Mouse (Mus musculus): Measurements from ENCODE around the gene Hnrnpu.

The Hnrnpu gene

GRCm38 (mm10) chr1:178340213-178340612 is 2.6 kb upstream of the Hnrnpu start:
- DNase-seq: no peak

GRCm38 (mm10) chr1:178338318-178338641 is 683 bp upstream of the Hnrnpu start:
- no peak for DNase-seq

DNA sequence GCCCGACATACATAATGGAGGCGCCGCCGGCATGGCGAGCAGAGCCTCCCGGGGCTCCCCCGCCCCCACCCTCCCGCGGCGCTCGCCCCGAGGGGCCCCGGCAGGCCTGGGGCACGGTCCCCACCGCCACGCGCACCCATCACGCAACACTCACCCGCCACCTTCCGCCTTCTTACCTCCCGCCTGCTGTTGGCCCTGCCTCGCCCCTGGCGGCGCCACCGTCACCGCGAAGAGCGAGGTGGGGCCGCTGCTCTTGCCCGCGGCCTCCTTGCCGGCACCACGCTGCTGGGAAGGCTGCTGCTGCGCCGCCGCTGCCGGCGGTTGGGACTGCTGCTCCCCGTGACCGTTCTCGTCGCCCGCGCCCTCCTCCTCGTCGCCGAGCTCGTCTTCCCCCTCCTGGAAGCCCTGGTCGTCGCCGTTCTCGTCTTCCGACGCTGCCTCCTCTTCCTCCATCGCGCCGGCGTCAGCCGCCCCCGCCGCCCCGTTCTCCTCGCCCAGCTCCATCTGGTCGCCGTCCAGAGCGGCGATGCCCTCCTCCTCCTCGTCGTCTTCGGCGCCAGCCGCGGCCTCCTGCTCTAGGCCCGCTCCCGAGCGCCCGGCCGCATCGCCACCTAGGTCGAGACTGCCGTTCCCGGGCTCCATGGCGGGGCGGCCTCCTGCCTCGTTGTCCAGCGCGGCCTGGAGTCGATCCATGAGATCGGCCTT is 668 bp downstream of the Hnrnpu start:
- DNase-seq: peak; percentile 69

DNA sequence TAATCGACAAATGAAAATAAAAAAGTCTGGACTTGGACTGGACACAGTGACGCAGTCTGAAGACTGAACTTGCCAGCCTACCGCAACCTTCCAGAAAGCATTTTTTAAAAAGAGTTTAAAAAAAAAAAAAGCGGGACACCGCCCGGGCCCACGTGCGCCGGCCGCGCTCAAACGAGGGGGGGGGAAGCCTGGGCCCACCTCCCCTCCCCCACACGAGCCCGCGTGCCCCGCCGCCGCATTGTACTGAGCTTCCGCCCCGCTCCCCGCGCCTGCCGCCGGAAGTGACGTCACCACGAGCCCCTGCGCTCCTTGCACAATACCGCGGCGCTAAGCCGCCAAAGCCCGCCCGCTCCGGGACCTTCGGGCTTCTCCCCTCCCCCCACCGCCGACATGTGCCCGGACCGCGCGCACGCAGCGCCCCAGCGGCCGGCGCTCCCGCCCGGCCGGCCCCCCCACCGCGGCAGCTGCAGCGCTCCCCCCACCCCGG is 1.3 kb downstream of the Hnrnpu start:
- peak; percentile 94 for DNase-seq

GRCm38 (mm10) chr1:178335860-178336261 is 1.7 kb downstream of the Hnrnpu start:
- DNase-seq: no peak

DNA sequence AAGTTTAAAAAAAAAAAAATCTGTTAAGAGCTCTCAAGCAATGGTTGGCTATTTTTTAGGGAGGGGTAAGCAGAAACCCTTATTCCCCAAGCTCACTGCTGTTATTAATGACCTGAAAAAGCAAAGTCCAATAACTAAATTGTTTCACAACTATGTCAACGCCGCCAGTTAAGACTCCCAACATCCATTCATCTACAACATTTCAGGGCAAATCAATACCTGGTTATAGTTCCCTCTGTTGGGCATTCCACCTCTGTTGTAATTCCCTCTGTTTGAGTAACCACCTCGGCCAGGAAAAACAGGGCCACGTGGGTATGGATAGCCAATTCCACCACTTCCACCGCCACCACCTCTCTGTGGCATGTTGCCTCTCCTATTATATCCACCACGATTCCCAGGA is 7.7 kb downstream of the Hnrnpu start:
- DNase-seq: no peak

DNA sequence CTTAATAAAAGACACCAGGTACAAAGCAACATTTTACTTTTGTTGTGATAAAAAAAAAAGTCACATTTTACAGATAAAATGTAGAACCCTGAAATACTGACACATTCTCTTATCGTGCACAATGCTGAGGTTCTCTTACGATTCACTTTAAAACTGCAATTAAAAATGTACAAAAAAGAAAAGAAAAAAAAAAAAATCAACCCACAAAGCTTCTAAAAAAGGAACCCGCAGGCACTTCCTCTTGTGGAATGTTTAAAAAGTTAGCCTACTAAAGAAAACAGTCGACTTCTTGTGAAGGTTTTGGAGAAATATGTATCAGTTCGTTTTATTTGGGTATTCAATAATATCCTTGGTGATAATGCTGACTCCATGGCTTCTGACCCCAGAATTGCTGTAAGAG is 8.6 kb downstream of the Hnrnpu start:
- DNase-seq: no peak

GRCm38 (mm10) chr1:178326950-178327349 is 10.6 kb downstream of the Hnrnpu start:
- no peak for DNase-seq

DNA sequence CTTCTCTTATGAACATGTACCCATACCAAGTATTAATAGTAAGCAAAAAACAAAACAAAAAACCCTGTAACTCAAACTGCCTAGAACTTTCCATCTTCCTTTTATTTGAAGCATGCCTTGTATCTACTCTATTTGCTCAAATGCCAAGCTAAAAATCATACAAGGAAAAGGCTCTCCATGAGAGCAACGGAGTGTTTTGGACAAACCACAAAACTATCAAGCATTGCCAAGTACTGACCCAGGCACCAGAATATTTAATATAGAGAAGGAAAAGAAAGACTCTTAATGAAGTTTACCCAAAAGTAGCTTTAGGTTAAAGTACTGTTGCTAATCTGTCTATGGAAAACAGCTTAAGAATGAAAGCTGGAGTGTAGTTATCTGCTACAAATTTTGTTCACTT is 11.2 kb downstream of the Hnrnpu start:
- no peak for DNase-seq

DNA sequence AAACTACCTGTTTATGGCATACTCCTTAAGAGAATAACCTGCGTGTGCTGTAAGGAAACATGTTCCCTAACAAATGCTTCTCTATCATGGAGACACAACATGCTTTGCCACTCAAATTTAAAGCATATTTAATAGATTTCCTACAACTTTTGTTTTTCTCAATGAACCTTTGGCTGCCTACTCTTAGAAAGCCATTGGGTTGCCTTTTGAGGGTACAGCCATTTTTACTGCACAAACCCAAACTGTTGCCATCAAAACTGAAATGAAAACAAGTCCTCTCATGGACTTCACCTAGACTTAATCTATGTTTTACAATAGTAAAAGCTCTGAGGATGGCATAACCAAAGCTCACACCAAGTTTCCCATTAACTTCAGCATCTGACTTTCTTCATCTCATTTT is 13.0 kb downstream of the Hnrnpu start:
- DNase-seq: no peak

DNA sequence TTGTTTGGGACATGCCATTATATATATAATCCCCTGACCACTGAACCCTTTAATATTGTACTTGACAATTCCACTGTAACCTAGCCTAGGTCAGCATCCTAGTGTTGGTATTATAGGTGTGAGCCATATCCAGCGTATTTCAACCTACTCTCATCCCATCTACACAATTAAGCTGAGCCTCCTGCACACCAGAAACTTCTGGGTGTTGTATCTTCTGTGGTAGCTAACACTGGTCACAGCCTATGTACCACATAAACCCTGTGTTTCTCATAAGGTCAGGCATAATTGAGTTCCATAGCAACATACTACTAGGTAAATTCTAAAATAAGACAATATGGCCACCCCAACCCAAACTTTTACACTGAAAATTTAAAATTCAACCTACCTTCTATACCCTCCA is 14.4 kb downstream of the Hnrnpu start:
- DNase-seq: no peak

DNA sequence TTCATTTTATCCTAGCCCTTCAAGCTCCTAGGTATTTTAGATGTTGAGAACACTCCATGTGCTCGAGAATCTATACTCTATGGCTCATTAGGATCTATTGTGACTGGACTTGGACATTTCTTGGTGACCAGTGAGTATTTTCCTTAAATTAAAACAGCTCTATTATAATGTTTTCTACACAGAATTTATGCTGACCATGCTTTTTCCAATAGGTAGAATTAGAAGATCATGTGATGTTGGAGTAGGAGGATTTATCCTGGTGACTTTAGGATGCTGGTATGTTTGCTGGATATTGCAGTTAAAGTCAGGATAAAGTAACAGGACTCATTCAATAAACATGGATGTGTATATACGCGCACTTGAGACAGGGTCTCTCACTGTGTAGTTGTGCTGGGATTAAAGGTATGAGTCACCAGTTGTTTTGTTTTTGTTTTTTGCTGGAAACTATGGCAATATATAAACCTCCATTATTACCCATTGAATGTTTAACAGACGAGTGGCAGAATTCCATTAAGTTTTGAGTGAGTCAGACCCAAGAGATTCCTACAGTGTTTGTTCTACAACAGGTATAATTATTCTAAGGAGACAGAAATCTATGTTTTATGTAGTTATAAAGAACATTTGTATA is 15.8 kb downstream of the Hnrnpu start:
- no peak for DNase-seq

DNA sequence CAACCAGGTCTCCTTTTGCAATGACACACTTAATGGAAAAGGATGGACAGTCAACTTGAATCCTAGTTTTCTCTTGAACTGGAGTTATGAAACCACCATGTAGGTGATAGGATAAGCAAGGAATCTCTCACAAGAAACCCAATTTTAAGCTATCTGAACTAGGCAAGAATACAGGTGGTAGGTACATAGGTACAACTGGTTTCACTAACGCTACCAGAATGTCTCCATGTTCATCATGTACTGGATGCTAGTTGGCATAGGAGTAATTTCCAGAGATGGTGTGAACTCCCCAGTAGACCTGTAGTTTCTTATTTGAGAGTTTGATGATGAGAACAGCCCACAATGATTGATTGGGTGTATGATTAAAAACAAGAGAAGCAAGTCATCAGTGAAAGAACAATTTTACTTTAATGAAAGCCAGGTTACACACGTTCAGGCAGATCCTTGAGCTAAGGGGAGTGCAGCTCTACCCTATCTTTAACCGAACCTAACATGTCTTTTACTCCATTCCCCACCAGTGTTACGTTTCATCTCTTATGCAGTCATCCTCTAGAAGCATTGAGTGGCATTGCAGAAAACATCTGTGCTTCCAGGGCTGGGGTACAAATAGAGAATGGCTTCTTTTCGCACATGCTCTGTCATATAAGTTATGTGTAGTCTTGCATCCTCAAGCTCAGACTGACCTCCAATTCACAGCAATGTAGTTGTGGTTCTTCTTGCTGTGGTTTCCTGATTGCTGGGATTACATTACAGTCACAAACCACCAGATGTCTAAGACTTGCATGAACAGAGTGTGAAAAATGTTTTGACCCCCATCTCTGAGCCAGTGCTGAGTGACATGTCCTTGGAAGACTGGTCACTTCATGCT is 16.6 kb downstream of the Hnrnpu start:
- no peak for DNase-seq

DNA sequence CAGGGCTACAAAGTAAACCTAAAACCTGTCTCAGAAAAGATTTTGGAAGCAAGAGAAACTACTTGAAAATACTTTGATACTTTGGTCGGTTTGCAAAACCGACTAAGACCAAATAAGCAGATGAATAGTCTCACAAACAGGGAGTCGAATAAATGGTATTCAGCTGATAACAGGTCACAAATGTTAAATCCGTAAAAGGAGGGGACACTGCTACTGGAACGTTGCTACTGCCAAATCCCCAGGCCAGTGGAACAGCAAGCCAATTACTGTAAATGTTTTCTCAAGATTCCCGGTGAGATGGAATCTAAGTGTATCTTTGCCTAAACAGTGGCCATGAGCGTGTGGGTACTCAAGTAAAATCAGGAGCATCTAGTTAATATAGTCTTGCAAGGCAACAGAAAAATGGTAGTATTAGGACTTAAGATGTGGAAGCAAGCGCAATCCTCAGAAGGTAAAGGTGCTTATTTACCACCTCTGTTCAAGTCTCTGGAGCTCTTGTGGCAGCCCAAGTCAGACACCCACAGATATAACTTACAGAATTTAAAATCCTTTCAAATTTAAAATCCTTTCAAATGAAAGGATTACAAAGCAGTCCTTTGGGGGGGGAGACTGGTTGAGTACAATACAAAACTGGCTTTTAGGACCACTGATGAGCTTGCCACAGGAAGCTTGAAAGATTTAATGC is 17.4 kb downstream of the Hnrnpu start:
- no peak for DNase-seq

- DNase-seq: no peak
Observed at GRCm38 (mm10) chr1:178319295-178320037, 18.1 kb downstream of the Hnrnpu start.

GRCm38 (mm10) chr1:178318389-178319184 is 19.0 kb downstream of the Hnrnpu start, which contains the start of gene Cox20:
Cox20 (plus strand) TSS chr1:178319130.
- peak; percentile 96 for DNase-seq

- no peak for DNase-seq
Observed at GRCm38 (mm10) chr1:178318002-178318388, 19.6 kb downstream of the Hnrnpu start.

- DNase-seq: no peak
Observed at GRCm38 (mm10) chr1:178317275-178318001, 20.2 kb downstream of the Hnrnpu start.

- no peak for DNase-seq
Observed at GRCm38 (mm10) chr1:178314236-178314635, 23.4 kb downstream of the Hnrnpu start.

GRCm38 (mm10) chr1:178313039-178313597 is 24.5 kb downstream of the Hnrnpu start:
- no peak for DNase-seq
